Mouse (Mus musculus): ENCODE data around the gene Zfp282.

- no peak for TF ChIP-seq POLR2A (IDR thresholded peaks at IDR 0.05; ENCODE audit: insufficient read length, low read depth)
- no peak for TF ChIP-seq USF1 (IDR thresholded peaks at IDR 0.05; ENCODE audit: low read depth)
- TF ChIP-seq MAX (IDR thresholded peaks at IDR 0.05; ENCODE audit: low read depth), result no peak
- TF ChIP-seq MYOD1 (IDR thresholded peaks at IDR 0.05; ENCODE audit: control insufficient read depth in 1 of 3, insufficient read length in 2 of 3, low read depth in 2 of 3), result no peak
- no peak for TF ChIP-seq POLR2AphosphoS2 (IDR thresholded peaks at IDR 0.05; ENCODE audit: insufficient read length, low read depth)
- TF ChIP-seq E2F4 (IDR thresholded peaks at IDR 0.05; ENCODE audit: insufficient read depth), result no peak
- no peak for TF ChIP-seq TCF12 (IDR thresholded peaks at IDR 0.05; ENCODE audit: insufficient read depth, poor library complexity, severe bottlenecking)
- TF ChIP-seq CEBPB (IDR thresholded peaks at IDR 0.05; ENCODE audit: insufficient read depth, poor library complexity, severe bottlenecking), result no peak
- TF ChIP-seq TCF3 (IDR thresholded peaks at IDR 0.05; ENCODE audit: insufficient read length, low read depth), result no peak
Observed at GRCm38 (mm10) chr6:47832220-47832619, 44.8 kb upstream of the Zfp282 start.
